In the genomic region with DNA sequence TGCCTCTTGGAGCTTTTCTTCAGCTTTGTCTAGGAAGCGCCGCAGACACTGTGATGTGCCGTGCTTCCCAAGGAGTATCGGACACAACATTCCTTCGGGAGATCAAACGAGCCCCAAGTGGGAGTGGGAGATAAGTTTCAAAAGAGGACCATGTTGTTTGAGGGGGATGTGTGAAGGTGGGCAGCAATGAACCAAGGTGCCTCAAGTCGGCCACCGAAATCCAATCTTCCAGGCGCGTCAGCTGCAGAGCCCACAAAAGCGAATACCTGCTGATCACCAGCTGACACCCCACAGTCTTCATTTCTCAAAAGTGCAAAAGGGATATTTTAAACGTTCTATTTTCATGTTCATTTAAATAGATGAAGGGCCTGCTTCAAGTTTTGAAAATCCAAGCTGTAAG, we compare ENCODE assay signal across 31 mouse cellular contexts. TPM values are rescaled to one million over a fixed set of nuclear protein-coding genes. Genes with fewer than 3 reads are reported as not detected.
A peak's percentile ranks its signal among the peaks of the same experiment; 100 is the strongest.
DNase-seq lines count a peak whose midpoint lies in the region; ATAC-seq and TF ChIP-seq lines count a peak whose summit lies in the region.
"Had no signal": no experiment of that assay in that cellular context is flagged by ENCODE, and none has a peak within 500 bp of the region (broad histone marks: within the 10 kb centered on the region; RNA-seq: fewer than 3 reads in every experiment).

No protein-coding gene starts in this region.

- no peak for ATAC-seq in heart, embryonic 13.5 days (ENCODE audit: extremely low read depth, insufficient number of reproducible peaks, low FRiP score, low TSS enrichment)
- no peak for ATAC-seq in kidney, embryonic 16.5 days (ENCODE audit: low FRiP score, low TSS enrichment)
- ATAC-seq: forebrain, embryonic 14.5 days; hindbrain, postnatal 0 days; intestine, embryonic 16.5 days; liver, embryonic 12.5 days; Patski had no signal

- no peaks in the 10 kb centered on the region for H3K4me1 ChIP-seq in heart, embryonic 13.5 days
- H3K4me1 ChIP-seq in heart, adult 2 months (ENCODE audit: control insufficient read depth, insufficient read depth, low read length): no peaks in the 10 kb centered on the region
- H3K4me1 ChIP-seq in kidney, embryonic 16.5 days (ENCODE audit: insufficient read depth, low read length): no peaks in the 10 kb centered on the region
- H3K4me1 ChIP-seq: embryonic facial prominence, embryonic 15.5 days; hindbrain, embryonic 10.5 days; liver, embryonic 12.5 days; midbrain, embryonic 10.5 days; neural tube, embryonic 15.5 days had no signal

- H3K9me3 ChIP-seq in heart, embryonic 13.5 days: no peaks in the 10 kb centered on the region; the same call in 1 of the 2 replicates
- no peaks in the 10 kb centered on the region for H3K9me3 ChIP-seq in kidney, embryonic 16.5 days (ENCODE audit: low read length)
- H3K9me3 ChIP-seq: embryonic facial prominence, embryonic 15.5 days; hindbrain, embryonic 10.5 days; limb, embryonic 13.5 days; liver, embryonic 12.5 days; midbrain, embryonic 10.5 days; neural tube, embryonic 15.5 days had no signal

- H3K27me3 ChIP-seq in heart, embryonic 13.5 days (replicated peaks): no peaks in the 10 kb centered on the region
- H3K27me3 ChIP-seq in heart, adult 2 months (ENCODE audit: control insufficient read depth, insufficient read depth, low read length): no peaks in the 10 kb centered on the region
- no peaks in the 10 kb centered on the region for H3K27me3 ChIP-seq in kidney, embryonic 16.5 days (ENCODE audit: insufficient read depth, low read length)
- H3K27me3 ChIP-seq: CH12.LX; embryonic facial prominence, embryonic 15.5 days; limb, embryonic 13.5 days; liver, embryonic 12.5 days; neural tube, embryonic 15.5 days; Patski had no signal

- no peak overlapping the region for H3K27ac ChIP-seq in heart, embryonic 13.5 days (replicated peaks)
- H3K27ac ChIP-seq in heart, adult 2 months: no peak overlapping the region
- no peak overlapping the region for H3K27ac ChIP-seq in kidney, embryonic 16.5 days (ENCODE audit: low read length)
- H3K27ac ChIP-seq: embryonic facial prominence, embryonic 15.5 days; hindbrain, embryonic 10.5 days; hindbrain, postnatal 0 days; limb, embryonic 13.5 days; liver, embryonic 12.5 days; midbrain, embryonic 10.5 days; neural tube, embryonic 15.5 days had no signal

- intact Hi-C loops in heart, adult 2 months (cut with DNase I): no loop called here

- DNase-seq in heart, adult 2 months: no peak
- no peak for DNase-seq in kidney, adult 11 months
- DNase-seq in ovary, adult 18-20 months (ENCODE audit: low spot score): peak; percentile 2
- DNase-seq in ovary, postnatal 36 days (ENCODE audit: low spot score): no peak
- no peak for DNase-seq in neural tube, embryonic 10.5 days (ENCODE audit: extremely low spot score, low spot score)
- DNase-seq: adrenal gland, postnatal 36 days; B cell, adult 2 months; cerebellum, adult 11 months; cerebellum, adult 9-11 months; gastrocnemius, postnatal 10 days; kidney, postnatal 36 days; lung, adult 18-20 months; lung, postnatal 10 days; retina, postnatal 1 day; thymus, adult 18-20 months; thymus, postnatal 36 days had no signal

- no peak for TF ChIP-seq EP300 in heart, adult 2 months (IDR thresholded peaks at IDR 0.05; ENCODE audit: insufficient read depth, low read depth, low read length)

- H3K4me2 ChIP-seq in heart, embryonic 13.5 days: peak overlapping the region; percentile 35
- peak overlapping the region; percentile 35 for H3K4me2 ChIP-seq in kidney, embryonic 16.5 days (replicated peaks; ENCODE audit: low read depth, low read length)
- H3K4me2 ChIP-seq: embryonic facial prominence, embryonic 15.5 days; limb, embryonic 13.5 days; liver, embryonic 12.5 days; neural tube, embryonic 15.5 days had no signal

- no peaks in the 10 kb centered on the region for H3K36me3 ChIP-seq in heart, embryonic 13.5 days
- no peaks in the 10 kb centered on the region for H3K36me3 ChIP-seq in heart, adult 2 months (ENCODE audit: control insufficient read depth, insufficient read depth, low read length)
- no peaks in the 10 kb centered on the region for H3K36me3 ChIP-seq in kidney, embryonic 16.5 days (ENCODE audit: insufficient read depth, low read length)
- H3K36me3 ChIP-seq: embryonic facial prominence, embryonic 15.5 days; G1E; hindbrain, embryonic 10.5 days; limb, embryonic 13.5 days; liver, embryonic 12.5 days; midbrain, embryonic 10.5 days; neural tube, embryonic 15.5 days had no signal

- 0 out of 2 replicates have a peak overlapping the region, but pooled peaks have one; percentile 30 for H3K9ac ChIP-seq in heart, embryonic 13.5 days
- no peak overlapping the region for H3K9ac ChIP-seq in heart, adult 2 months (ENCODE audit: low read depth, low read length)
- H3K9ac ChIP-seq in kidney, embryonic 16.5 days (replicated peaks; ENCODE audit: low read length): no peak overlapping the region
- H3K9ac ChIP-seq: embryonic facial prominence, embryonic 15.5 days; limb, embryonic 13.5 days; liver, embryonic 12.5 days; neural tube, embryonic 15.5 days had no signal

- no peak for TF ChIP-seq CTCF in heart, adult 2 months (IDR thresholded peaks at IDR 0.05)

- WGBS in heart, embryonic 13.5 days: 52% methylated on average over 12 of the region's 12 CpGs
- 66% methylated on average over 12 of the region's 12 CpGs for WGBS in heart, adult 2 months
- 39% methylated on average over 12 of the region's 12 CpGs for WGBS in kidney, embryonic 16.5 days

- H3K79me2 ChIP-seq in heart, adult 2 months (replicated peaks; ENCODE audit: control insufficient read depth, insufficient read depth, low read length): no peaks in the 10 kb centered on the region

- H3K4me3 ChIP-seq in heart, embryonic 13.5 days: no peak overlapping the region; the same call in 1 of the 2 replicates
- H3K4me3 ChIP-seq in heart, adult 2 months: no peak overlapping the region
- H3K4me3 ChIP-seq in kidney, embryonic 16.5 days (ENCODE audit: low read length): no peak overlapping the region
- H3K4me3 ChIP-seq: embryonic facial prominence, embryonic 15.5 days; hindbrain, embryonic 10.5 days; limb, embryonic 13.5 days; liver, embryonic 12.5 days; midbrain, embryonic 10.5 days; neural tube, embryonic 15.5 days had no signal

- no peak for TF ChIP-seq POLR2A in heart, adult 2 months (IDR thresholded peaks at IDR 0.05; ENCODE audit: insufficient read depth, low read depth, low read length)

RNA-seq across cellular contexts. Expression of a gene that starts 27.1 kb away (rescaled TPM):
- polyA plus RNA-seq in heart, embryonic 13.5 days (2015; fragmentation: Nextera tagmentation; extraction: Ambion mirVana): 0.45 and 0.90 TPM in 2 replicates
- total RNA-seq in heart, adult 2 months (2021): under 1 TPM; 0.34 to 0.66 TPM
- 0.39 and 0.79 TPM in 2 replicates for polyA plus RNA-seq in heart, adult 2 months (2012; rRNA removed)
- 0.66 and 0.84 TPM in 2 replicates for polyA plus RNA-seq in kidney, embryonic 16.5 days (2015; fragmentation: Nextera tagmentation; extraction: Ambion mirVana)
- total RNA-seq: granulocyte monocyte progenitor cell, adult 5-6 weeks had no signal
- polyA plus RNA-seq: G1E had no signal

RNA-seq across cellular contexts. Expression of a gene that starts 39.8 kb away (rescaled TPM):
- 6.0 and 6.7 TPM in 2 replicates for polyA plus RNA-seq in heart, embryonic 13.5 days (2015; fragmentation: Nextera tagmentation; extraction: Ambion mirVana)
- under 1 TPM; 0.14 to 0.16 TPM for total RNA-seq in heart, adult 2 months (2021)
- polyA plus RNA-seq in heart, adult 2 months (2012; rRNA removed): 0.08 and 0.09 TPM in 2 replicates
- 10.2 TPM in 2 replicates for polyA plus RNA-seq in kidney, embryonic 16.5 days (2015; fragmentation: Nextera tagmentation; extraction: Ambion mirVana)
- polyA plus RNA-seq: G1E had no signal
